Mouse (Mus musculus) cerebellum, adult 8-10 months (tissue): ENCODE measurements around the gene Ucn2.

Experiments used
- DNase-seq: peaks from one replicate; pipeline ENCODE4 v3.0.0; 2022

The Ucn2 gene

DNA sequence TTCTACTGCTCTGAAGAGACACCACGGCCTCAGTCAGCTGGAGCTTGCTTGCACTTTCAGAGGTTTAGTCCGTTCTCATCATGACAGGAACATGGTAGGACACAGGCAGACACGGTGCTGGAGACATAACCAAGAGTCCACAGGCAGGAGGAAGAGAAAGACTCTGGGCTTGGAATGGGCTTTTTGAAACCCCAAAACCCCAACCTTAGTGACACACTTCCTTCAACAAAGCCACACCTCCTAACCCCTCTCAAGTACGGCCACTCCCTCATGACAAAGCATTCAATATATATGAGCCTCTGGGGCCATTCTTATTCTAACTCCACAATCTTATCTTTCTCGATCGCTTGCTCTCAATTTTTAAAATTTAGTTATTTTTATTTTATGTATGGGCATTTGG lies 46.6 kb downstream of the Ucn2 start:
- no peak for DNase-seq
